Mouse (Mus musculus): Measurements from ENCODE around the gene Spata32.
A peak's percentile ranks its signal among the peaks of the same experiment; 100 is the strongest.

Spata32 gene

DNA sequence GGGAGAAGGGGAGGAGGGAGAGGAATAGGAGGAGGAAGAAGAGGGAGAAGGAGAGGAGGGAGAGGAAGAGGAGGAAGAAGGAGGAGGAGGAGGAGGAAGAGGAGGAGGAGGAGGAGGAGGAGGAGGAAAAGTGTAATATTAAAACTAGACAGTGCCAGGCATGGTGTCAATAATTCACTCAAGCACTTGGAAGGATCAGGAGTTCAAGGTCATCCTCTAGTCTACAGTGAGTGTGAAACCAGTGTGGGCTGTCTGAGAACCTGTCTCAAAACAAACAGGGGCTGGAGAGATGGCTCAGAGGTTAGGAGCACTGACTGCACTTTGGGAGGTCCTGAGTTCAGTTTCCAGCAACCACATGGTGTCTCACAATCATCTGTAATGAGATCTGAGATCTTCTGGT lies 15.9 kb downstream of the Spata32 start:
- no peak for DNase-seq (ENCODE audit: low spot score)

DNA sequence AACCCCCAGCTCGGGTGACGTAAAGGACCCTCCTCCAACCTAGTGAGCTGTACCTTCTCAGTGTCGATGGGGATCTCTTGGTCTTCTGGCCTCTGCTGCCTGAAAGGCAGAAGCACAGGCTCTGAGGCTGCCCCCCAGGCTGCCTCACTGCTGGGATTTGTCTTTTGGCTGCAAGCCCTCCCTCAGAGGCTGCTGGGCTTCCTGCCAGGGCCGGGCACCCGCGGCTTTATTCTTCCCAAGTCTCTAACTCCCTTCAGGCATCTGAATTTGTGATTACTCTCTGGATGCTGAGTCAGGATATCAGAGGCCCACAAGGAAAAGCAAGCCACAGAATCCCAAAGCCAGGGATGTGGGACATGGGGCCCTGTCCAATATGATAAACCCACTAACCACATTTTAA lies 16.6 kb downstream of the Spata32 start:
- no peak for DNase-seq (ENCODE audit: low spot score)

DNA sequence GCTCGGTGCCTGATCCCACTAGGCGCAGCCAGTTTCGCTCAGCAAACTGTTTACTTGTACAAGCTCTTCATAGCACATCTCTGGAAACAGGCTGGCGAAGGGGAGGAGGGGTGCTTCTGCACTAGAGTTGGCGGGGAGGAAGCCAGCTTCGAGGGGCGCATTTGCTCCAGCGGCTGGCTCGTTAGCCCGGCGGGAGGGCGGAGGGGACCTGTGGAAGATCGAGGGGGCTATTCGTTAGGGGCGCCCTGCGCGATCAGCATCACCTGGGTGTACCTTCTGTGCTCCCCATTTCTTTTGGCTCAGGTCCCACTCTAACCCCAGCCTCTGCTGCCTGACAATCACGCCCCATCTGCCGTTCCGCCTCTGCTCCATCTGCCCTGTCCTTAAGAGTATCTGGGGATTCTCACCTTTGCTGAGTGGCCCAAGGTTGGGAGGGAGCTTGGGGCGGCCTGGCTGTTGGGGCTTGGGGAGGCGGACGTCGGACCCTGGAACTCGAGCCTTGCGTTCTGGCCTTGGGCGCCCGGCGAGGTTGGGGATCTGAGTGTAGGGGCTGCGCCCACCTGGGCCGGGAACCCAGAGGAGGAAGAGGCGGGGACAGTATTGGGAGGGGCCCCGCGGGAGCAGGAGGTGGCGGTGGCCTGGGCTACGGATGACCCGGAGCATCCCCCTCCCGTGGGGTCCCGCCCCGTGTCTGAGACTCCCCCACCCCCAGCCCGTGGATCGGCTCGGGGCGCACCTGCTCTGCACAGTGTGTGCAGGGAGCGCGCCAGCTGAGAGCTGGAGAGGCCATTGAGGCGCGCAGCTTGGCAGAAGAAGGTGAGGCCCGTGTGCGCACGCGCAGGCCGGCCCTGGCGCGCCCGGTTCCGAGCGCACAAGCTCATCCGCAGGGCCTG lies 19.1 kb downstream of the Spata32 start:
- DNase-seq (ENCODE audit: low spot score): no peak

DNA sequence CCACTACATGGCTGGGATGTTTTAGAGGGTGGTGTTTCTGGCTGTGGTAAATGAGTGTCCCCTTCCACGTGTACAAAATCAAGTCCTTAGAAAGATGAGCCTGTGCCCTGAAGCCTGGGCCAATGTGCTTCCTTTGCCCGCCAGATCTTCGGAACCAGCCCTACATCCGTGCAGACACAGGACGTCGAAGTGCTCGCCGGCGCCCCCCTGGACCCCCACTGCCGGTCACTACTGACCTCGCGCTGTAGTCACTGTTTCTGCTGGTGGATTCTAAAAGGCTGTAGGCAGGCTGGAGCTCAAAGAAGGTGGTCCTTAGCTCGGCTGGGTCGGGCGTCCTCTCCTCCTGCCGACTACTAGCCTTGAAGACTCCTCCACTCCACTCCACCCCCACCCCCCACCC lies 19.9 kb downstream of the Spata32 start:
- no peak for DNase-seq (ENCODE audit: low spot score)

DNA sequence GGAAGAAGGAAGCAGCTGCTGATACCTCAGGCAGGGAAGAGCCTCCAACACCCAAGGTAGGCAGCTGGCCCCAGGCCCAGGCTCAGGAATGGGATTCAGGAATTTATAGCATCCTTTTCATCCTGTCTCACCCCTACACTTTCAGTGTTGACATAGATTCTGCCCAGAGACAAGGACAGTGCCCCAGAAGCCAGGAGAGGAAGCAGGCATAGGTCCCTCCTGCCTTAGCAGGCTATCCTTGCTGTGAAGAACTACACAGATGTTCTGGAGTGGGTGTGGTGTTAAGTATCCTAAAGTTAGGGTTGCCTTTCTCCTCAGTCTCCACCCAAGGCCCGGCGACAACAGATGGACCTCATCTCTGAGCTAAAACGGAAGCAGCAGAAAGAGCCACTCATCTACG lies 20.9 kb downstream of the Spata32 start:
- no peak for DNase-seq (ENCODE audit: low spot score)

DNA sequence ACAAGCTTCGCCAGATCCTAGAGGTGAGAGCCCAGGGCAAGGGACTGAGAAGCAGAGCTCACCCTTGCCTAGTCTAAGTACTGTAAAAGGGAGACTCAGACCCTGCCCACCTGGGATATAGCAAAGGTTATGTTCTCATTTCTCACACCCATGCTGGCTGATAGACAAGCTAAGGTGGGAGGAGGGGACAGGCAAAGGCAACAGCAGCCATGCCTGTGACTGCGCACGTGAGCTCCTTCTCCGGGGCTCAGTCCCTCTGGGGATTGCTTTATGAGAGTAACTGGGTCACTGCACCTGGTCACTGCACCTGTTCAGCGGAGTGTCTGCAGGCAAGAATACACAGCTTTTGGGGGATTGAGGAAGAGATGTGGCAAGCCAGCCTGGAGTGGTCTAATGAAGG lies 22.6 kb downstream of the Spata32 start:
- DNase-seq (ENCODE audit: low spot score): no peak

DNA sequence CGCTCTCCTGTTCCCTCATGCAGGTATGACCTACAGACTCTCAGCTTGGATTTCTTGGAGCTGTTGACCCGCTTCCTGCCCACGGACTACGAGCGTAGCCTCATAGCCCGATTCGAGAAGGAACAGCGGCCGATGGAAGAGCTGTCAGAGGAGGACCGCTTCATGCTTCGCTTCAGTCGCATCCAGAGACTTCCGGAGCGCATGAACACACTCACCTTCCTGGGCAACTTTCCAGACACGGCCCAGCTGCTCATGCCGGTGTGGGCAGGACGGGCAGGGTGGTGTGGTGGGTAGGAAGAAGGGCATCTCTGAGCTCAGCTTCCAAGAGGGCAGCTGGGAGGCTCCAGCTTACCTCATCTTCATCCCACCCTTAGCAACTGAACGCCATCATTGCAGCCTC lies 23.0 kb downstream of the Spata32 start:
- no peak for DNase-seq (ENCODE audit: low spot score)

DNA sequence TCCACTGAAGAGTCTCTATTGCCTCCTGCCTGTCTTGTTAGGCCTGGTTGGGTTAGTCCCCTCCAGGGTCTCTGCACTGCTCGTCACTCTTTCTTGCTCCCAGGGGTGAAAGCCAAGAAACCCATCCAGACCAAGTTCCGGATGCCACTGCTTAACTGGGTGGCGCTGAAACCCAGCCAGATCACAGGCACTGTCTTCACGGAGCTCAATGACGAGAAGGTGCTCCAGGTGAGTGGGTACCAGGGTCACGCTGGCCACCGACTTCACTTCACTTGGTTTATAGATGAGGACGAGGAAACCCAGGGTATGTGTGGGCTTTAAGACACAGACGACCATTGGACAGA lies 24.4 kb downstream of the Spata32 start:
- no peak for DNase-seq (ENCODE audit: low spot score)

DNA sequence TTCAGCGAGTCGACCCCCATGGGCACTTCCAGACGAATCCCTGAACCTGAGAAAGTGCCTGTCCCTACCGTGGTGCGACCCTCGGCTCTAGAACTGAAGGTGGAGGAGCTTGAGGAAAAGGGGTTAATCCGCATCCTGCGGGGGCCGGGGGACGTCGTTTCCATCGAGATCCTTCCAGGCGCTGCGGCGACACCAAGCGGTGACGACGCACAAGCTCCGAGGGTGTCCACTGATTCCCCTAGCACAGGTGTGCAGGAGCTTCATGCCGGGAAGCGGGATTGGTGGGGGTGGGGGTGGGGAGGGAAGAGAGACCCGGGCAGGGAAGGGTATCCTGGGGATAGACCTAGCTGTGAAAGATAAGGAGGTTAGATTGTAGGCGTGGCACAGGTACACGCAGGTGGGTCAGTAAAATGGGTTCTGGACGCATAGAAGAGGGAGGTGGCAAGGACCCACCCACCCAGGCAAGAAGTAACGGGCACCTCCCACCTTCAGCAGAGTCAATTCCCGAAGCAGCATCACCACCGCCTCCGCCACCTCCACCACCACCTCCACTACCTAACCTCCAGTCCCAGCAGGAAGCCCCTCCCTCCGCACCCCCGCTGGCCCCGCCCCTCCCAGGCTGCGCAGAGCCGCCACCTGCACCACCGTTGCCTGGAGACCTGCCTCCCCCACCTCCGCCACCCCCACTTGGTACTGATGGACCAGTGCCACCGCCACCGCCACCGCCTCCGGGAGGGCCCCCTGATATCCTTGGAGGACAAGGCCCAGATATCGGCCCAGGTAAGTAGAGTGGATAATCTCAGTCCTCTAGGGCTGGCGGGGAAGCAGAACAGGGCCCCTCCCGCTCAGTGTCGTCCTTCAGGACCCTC lies 25.0 kb downstream of the Spata32 start:
- no peak for DNase-seq (ENCODE audit: low spot score)

DNA sequence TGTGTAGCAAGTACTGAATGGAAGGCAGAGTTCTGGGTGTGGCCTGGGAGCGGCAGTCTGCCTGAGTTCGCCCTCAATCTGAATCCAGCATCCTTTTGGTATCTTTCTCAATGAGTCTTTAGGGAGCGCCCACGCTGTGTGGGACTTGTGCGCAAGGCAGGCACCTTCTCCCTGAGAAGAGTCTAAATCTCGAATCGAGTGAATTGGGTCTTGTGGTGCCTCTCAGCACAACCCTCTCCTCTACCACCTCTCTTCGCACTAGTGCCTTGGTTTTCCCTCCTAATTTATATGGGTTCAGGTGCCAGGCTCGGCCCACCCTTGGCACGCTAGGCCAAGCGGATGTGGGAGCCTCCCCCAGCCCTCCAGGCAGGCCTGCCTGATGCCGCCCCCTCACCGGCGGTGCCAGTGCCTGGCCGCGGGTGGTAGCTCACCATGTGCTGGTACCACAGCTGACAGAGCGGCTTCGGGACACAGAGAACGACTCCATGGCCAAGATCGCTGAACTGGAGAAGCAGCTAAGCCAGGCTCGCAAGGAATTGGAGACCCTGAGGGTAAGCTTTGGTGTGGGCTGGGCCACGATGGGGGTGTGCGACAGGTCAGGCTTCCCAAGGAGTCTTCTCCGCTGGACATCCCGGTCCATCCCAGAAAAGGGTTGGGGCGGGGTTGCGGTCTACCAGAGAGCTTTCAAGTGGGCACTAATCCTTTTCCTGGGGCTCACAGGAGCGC lies 25.8 kb downstream of the Spata32 start:
- no peak for DNase-seq (ENCODE audit: low spot score)

DNA sequence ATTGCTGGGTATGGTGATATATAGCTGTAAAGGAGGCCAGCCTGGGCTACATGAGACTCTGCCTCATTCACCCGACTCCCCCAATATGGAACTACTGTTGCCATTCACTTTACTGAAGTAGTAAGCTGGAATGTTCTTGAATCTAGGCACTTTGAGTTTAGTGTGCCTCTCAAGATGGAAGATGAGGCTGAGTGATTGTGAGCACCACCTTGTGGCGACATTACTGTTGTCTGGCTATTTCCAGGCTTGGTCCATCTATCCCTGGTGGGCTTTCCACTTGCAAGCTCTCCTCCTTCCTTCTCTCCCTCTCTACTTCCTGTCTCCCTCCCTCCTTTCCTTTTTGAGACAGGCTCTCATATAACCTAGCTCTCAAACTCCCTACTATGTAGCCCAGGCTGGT lies 33.3 kb downstream of the Spata32 start:
- DNase-seq (ENCODE audit: low spot score): no peak

DNA sequence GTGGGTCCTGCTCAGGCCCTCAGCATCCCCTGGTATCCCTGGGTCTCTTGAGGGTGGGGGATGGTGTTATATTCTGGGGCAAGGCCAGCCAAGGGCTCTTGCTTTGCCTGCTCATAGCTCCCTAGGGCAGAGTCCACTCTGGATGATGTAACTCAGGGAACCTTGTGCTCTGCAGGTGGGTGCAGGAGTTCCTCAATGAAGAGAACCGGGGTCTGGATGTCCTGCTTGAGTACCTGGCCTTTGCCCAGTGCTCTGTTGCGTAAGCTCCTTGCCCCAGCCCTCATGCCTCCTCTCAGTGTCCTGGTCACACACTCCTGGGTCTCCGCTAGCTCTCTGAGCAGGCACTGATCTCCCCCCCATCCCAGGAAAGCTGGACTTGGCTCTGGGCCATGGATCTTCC lies 36.3 kb downstream of the Spata32 start:
- no peak for DNase-seq (ENCODE audit: low spot score)

DNA sequence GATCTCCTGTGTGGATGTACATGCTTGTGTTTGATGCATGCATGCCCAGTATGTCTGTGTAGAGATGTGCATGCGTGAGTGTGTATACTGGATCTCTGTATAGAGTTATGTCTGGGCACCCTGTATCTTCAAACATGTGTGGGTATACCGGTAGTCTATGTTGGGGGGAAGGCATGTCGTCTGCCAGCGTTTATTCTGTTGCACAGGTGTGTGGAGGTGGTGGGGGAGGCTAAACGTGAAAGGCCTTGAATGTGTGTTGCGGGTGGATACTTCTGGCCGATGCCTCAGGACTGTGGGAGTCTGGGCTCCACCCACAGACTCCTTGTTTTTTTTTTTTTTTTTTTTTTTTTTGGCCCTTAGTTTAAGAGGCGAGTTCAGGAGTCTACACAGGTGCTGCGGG lies 36.9 kb downstream of the Spata32 start:
- no peak for DNase-seq (ENCODE audit: low spot score)

DNA sequence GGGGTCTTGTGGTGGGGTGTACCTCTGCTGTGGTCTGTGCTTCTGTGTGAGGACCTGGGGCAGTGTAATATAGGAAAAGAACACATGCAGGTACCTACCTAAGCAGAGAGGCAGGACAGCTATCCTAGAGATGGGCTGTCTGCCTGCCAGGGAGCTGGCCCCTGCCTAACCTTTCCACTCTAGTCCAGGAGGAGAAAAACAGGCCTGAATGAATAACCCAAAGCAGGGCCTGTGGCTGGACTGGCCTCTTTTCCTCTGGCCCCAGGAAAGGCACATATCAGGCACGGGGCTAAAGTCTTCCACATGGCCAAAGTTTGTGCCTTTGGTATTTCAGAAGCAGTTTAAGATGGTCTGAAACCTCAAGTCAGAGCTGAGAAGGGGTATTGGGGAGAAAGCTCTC lies 37.8 kb downstream of the Spata32 start:
- no peak for DNase-seq (ENCODE audit: low spot score)

DNA sequence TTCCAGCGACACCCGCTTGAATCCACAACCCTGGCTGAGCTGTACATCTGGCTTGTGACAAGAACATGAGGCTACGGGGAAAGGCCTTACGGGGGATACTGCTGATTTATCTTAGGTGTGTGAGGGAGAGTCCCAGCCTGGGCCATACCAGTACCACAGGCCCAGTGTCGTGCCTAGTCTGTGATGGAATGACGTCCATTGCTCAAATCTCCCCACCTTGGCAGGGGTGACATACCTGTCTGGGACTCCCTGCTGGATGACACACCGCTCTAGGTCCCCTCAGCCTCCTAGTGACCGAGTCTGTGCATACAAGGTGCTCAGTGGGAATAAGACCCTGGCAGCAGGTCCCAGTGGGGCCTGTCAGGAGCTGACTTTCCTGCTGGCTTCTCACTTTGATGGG lies 39.5 kb downstream of the Spata32 start:
- no peak for DNase-seq (ENCODE audit: low spot score)

DNA sequence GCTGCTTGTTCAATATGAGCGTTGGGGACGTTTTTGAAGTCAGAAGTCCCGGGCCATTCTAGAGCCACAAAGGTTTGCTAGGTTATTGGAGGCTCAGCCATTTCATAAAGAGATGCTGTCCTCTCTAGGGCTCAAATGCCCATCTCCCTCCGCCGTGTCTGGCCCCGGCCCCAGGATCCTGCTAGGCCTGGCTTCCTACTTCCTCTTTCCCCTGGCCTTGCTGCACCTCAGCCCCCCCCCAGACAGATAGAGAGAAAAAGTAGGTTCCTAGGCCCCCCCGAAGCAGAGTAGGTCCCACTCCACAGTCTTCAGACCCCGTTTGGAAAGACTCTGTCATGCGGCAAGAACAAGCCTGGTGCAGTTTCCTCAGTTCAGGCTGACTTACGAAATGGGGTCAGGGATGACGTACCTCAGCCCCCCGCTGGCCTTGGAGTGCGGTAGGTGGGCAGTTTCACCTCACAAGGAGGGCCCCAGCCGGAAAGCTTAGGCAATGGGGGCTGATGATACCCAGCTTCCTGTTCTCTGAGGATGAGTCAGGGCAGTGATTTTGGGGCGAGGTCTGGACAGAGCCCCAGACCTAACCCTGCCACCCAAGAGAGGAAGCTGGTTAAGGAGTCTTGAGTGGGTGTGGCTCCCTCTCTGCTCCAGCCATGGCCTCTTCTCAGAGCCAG lies 40.3 kb downstream of the Spata32 start:
- DNase-seq (ENCODE audit: low spot score): no peak

DNA sequence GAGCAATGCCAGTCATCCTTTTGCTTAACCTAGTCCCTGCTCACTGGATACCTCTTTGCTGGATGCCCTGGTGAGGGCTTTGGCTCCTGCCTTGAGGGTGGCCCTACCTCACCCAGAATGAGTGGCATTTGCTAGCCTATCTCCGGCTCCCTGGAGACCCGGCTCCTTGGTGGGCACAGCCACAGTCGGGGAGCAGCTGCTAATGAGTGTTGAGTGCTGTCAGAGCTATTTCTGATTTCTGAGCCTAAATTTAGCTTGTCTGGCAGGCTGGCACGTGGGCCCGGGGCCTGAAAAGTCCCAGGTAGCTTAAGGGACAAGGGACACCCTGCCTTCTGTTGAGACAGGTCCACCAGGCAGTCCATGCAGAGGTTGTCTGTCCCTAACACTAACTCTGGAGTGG lies 41.0 kb downstream of the Spata32 start:
- DNase-seq (ENCODE audit: low spot score): no peak

DNA sequence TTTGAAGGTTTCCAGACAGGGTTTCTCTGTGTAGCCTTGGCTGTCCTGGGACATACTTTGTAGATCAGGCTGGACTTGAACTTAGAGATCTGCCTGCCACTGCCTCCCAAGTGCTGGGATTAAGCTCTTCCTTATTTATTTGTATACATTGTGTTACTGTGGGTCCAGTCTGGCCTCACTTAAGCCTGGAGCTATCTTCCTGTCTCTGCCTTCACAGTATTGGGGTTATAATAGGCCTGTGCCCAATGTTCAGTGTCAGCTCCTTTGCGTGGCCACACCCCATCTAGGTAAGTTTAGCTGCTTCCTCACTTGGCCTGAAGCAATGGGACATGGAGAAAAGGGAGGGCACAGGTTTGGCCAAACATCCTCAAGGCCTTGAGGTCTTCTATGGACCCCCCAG lies 41.7 kb downstream of the Spata32 start:
- DNase-seq (ENCODE audit: low spot score): no peak

DNA sequence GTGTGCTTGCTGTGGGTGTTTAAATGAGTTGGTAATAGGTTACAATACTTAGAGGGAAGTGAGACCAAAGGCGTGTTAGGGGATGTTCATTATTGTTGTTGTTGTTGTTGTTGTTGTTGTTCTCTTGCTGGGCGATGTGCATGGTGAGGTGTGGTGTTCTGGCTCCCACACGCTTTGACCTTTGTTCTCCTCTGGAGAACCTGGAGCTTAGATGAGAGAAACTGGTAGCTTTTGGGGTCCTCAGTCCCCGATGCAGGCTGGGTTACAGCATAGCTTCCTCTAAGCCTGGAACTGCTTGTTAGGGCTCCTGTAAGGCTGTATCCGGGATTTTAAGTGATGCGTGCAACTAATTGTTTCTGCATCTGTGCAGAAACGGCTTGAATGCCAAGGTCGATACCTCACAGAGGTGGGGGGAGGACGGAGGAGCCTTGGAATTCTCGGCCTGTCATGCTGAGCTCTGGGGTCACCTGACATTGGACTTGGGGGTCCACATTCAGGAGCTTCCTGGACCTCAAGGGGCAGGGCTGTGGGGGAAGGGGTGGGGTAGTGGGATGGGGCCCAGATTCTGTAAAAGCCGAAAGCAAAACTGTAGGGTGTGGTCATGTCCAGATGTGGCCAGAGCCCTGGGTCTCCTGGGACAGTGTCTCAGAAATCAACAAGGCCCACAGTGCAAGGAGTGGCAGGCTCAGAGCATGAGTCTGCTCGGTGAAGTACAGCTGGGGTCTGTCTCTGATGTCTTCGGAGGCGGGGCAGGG lies 42.4 kb downstream of the Spata32 start:
- no peak for DNase-seq (ENCODE audit: low spot score)

DNA sequence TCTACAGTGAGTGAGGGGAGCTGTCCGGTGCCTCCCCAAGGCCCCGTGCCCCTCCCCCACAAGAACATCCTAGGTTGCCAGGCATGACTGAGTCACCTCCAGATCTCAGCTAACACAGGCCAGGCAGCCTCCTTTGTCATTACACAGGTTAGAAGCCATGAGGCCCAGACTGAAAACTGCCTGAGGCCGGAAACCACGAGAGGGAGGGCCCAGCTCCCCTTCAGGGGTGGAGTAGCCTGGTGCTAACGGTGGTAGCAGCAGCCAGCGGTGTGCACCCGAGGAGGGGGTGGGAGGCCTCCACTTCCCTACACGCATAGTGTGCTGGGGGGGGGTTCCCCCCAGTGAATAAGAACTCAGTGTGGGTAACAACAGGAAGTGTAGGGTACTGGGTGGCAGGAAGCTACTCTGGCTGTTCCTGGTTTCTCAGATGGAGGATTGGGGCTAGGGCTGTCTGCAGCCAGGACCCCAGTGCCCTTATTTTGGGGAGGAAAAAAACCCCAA lies 43.3 kb downstream of the Spata32 start:
- DNase-seq (ENCODE audit: low spot score): peak; percentile 71

DNA sequence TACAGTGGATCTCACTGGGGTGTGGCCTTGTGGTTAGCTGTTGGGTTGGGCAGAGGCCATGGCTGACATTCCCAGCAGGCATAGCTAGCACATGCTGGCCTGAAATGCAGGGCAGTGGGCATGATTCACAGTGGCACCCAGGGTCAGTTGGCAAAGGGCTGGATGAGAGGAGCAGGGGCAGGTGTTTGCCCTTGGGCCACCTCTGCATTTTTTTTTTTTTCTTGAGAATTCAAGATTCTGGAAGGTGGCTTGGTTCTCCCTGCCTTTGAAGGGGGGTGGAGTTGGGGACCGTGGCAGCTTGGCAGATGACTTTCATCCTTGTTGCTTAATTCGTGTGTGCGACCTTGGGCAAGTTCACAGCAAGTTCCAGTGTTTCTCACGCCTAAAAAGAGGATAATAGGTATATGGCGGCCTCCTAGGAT lies 43.8 kb downstream of the Spata32 start:
- no peak for DNase-seq (ENCODE audit: low spot score)

Measured in spleen, adult 12 weeks (tissue).